Mouse (Mus musculus) midbrain, postnatal 0 days (tissue): Measurements from ENCODE around the gene Iqschfp. TPM values are rescaled to one million over a fixed set of nuclear protein-coding genes. Genes with fewer than 3 reads are reported as not detected.

Source experiments
- ATAC-seq: fragments of 200-750 bp; cut with Nextera tagmentation; 2 replicates; pipeline ENCODE4 v1.8.0; 2017; ENCODE audit warnings: moderate number of reproducible peaks, mild to moderate bottlenecking, moderate TSS enrichment, moderate library complexity; ENCODE audit not compliant: low FRiP score
- DNase-seq: peaks from one replicate; pipeline ENCODE4 v3.0.0-alpha.2; 2015; ENCODE audit warnings: low spot score
- H3K27ac ChIP-seq: fragments of 300-500 bp; sonication (generic); 2 replicates; pipeline ENCODE4 v1.5.1; 2014; ENCODE audit warnings: low read depth, mild to moderate bottlenecking, low read length, mixed read lengths
- H3K27me3 ChIP-seq: fragments of 300-500 bp; sonication (generic); 2 replicates; pipeline ENCODE4 v1.6.1; 2014; ENCODE audit warnings: low read length, control low read depth, mixed read lengths; ENCODE audit not compliant: insufficient read depth
- H3K36me3 ChIP-seq: fragments of 300-500 bp; sonication (generic); 2 replicates; pipeline ENCODE4 v1.6.1; 2014; ENCODE audit warnings: low read length, control low read depth, mixed read lengths; ENCODE audit not compliant: insufficient read depth
- H3K4me1 ChIP-seq: fragments of 300-500 bp; sonication (generic); 2 replicates; pipeline ENCODE4 v1.6.1; 2014; ENCODE audit warnings: mild to moderate bottlenecking, control low read depth, antibody characterized with exemption, low read length, mixed read lengths; ENCODE audit not compliant: insufficient read depth
- H3K4me2 ChIP-seq: fragments of 300-500 bp; sonication (generic); 2 replicates; pipeline ENCODE4 v1.6.1; 2014; ENCODE audit warnings: low read depth, mild to moderate bottlenecking, low read length, mixed read lengths; ENCODE audit not compliant: poor library complexity, severe bottlenecking
- H3K4me3 ChIP-seq: fragments of 300-500 bp; sonication (generic); 2 replicates; pipeline ENCODE4 v1.5.1; 2014; ENCODE audit warnings: low read depth, mild to moderate bottlenecking, low read length, moderate library complexity
- H3K9ac ChIP-seq: fragments of 300-500 bp; sonication (generic); replicated peaks from 2 replicates; pipeline ENCODE4 v1.6.1; 2014; ENCODE audit warnings: mild to moderate bottlenecking, low read length, moderate library complexity, mixed read lengths; ENCODE audit not compliant: poor library complexity, severe bottlenecking
- H3K9me3 ChIP-seq: fragments of 300-500 bp; sonication (generic); 2 replicates; pipeline ENCODE4 v1.6.1; 2016; ENCODE audit warnings: low read length, control low read depth
- CTCF ChIP-seq: IDR thresholded peaks from 2 replicates; pipeline ENCODE4 v1.5.1; 2016; ENCODE audit warnings: antibody characterized with exemption, mild to moderate bottlenecking
- WGBS: fragments of 180-500 bp; shearing (Covaris S2); extraction: QIAGEN DNeasy Blood & Tissue Kit; methylation state at CpG from one replicate; pipeline ENCODE4 v1.1.7; 2014; 5-methylcytosine and 5-hydroxymethylcytosine counted together
- polyA plus RNA-seq: library from polyadenylated mRNA; unstranded; fragments of >200 nt; fragmentation: Nextera tagmentation; extraction: Ambion mirVana; gene quantifications from 2 replicates; pipeline ENCODE4 v1.2.1, GENCODE M21; 2015
- total RNA-seq: library from RNA; depleted of rRNA; stranded (reverse); fragments of >200 nt; gene quantifications from 2 replicates; pipeline ENCODE4 v1.2.3, GENCODE M21; 2014

Gene Iqschfp
- total and polyA plus RNA-seq, 2 experiments from 2014 or later, result 4.5 to 5.7 TPM

DNA sequence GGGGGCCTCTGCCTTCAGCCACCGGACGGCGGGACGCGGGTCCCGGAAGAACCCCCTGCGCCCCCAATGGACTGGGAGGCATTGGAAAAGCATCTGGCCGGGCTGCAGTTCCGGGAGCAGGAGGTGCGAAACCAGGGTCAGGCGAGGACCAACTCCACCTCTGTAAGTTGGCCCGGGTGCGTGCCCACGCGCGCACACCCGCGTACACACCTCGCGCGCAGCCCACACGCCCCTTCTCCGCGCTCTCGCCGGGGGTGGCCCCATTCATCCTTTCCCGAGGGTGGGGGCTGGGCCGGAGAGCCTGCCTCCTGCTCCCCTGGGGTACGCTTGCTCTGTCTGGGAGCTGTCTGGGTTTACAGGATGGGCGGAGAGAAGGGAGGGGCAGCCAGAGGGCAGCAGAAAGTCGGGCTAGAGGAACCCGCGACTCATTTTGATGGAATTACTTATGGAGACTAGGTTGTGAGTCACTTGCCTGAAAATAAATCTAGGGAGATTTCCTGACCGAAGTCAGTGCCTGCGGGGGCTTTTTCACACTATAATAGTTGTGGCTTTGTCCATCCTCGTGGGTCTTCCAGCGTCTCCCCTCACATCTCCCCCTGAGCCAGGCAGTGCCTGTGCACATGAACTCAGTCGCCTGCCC lies 603.2 kb downstream of the Iqschfp start:
- ATAC-seq (peak; percentile 41), DNase-seq (peak; percentile 55)
- Histone ChIP-seq H3K27me3 (no peaks in the 10 kb centered on the region), H3K9me3 (no peaks in the 10 kb centered on the region), H3K9ac (peak overlapping the region; percentile 75), H3K4me2 (peak overlapping the region; percentile 97), H3K4me3 (peak overlapping the region; percentile 75), H3K36me3 (no peaks in the 10 kb centered on the region), H3K4me1 (0 out of 2 replicates have a peak, but pooled peaks cover 4% of the 10 kb centered on the region), H3K27ac (peak overlapping the region; percentile 32; the same call in 1 of the 2 replicates)
- 0% methylated on average over 36 of the region's 38 CpGs for WGBS
- TF ChIP-seq CTCF, result 0 out of 2 replicates have a peak, but pooled peaks have one; percentile 2

DNA sequence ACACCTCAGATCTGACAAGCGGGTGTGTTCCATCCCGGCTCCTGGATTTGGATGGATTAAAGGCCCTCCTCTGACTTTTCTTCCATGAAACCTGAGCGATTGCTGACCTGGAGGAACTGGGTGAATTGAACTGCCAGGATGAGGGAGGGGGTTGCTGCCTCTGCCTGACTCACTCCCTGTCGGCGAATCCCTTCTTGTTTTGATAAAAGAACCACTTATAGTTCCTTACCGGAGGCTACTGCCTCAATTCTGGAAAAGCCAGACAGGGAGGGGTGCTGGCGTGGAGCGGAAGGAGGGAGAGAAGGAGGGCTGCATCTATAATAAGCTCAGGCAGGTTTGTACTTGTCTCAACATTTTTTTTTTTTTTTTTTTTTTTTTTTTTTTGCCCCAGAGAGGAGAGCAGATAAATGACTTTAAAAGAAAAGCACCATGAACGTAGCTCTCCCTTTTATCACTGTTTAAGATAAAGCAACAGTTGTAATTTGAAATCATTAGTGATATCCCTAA lies 603.8 kb downstream of the Iqschfp start:
- peak; percentile 24 for DNase-seq
- no peak overlapping the region for H3K9ac ChIP-seq
- H3K9me3 ChIP-seq, result no peaks in the 10 kb centered on the region
- TF ChIP-seq CTCF, result no peak
- H3K36me3 ChIP-seq, result no peaks in the 10 kb centered on the region
- H3K4me2 ChIP-seq, result peak overlapping the region; percentile 97
- ATAC-seq, result peak; percentile 11; the same call in 1 of the 2 replicates
- 0 out of 2 replicates have a peak, but pooled peaks cover 4% of the 10 kb centered on the region for H3K4me1 ChIP-seq
- H3K27me3 ChIP-seq, result no peaks in the 10 kb centered on the region
- WGBS, result 2% methylated on average over 9 of the region's 9 CpGs
- peak overlapping the region; percentile 32; the same call in 1 of the 2 replicates for H3K27ac ChIP-seq
- H3K4me3 ChIP-seq, result peak overlapping the region; percentile 75

DNA sequence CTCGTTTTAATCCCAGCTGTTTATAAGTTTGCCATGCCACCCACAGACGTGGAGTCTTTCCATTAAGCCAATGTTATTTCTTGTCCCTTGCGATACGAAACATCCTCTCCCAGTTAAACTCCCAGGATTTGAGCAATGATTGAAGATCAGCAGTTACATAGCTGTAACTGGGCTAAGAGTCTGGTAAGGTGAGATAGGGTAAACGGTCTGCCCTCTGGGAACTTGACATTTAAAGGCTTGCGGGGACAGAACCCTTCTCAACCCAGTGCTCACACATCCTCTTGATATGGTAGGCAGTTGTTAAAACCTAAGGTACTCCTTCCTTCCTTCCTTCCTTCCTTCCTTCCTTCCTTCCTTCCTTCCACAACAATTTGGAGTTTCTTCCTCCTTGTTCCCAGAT lies 604.5 kb downstream of the Iqschfp start:
- TF ChIP-seq CTCF, result no peak
- 55% methylated on average over 6 of the region's 6 CpGs for WGBS
- no peaks in the 10 kb centered on the region for H3K36me3 ChIP-seq
- DNase-seq (no peak), ATAC-seq (no peak)
- no peak overlapping the region for H3K27ac ChIP-seq
- H3K9me3 ChIP-seq, result no peaks in the 10 kb centered on the region
- H3K4me1 ChIP-seq, result 0 out of 2 replicates have a peak, but pooled peaks cover 4% of the 10 kb centered on the region
- H3K4me2 ChIP-seq, result peak overlapping the region; percentile 97
- H3K27me3 ChIP-seq, result no peaks in the 10 kb centered on the region
- H3K4me3 ChIP-seq, result peak overlapping the region; percentile 75; the same call in 1 of the 2 replicates
- H3K9ac ChIP-seq, result no peak overlapping the region

DNA sequence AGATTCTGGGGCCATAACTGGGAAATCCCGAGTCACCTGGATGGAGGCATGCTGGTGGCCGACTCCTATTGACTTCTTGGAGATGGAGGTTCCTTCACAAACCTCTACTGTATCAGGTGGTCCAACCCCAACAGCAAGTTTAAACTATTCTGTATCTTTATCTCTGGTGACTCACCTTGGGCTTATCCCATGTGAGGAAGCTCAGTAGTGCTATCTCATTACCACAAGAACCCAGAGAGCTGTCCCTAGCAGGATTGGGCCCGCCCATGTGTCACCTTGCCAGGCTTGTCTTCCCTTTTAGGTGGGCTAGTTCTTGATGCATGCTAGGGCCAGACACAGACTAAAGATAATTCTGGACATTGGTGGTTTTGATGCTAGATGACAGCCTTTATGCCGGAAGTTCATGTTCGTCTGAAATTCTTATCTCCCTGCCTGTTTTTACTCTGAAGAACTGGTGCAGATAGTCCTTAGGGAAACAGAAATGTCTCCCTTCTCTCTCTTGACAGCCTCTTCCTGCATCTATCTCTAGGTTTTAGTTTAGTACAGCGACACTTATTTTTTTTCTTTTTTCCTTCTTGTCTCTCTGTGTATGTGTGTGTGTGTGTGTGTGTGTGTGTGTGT lies 607.6 kb downstream of the Iqschfp start:
- Histone ChIP-seq H3K27ac (no peak overlapping the region), H3K4me1 (no peaks in the 10 kb centered on the region), H3K9ac (no peak overlapping the region), H3K27me3 (no peaks in the 10 kb centered on the region), H3K4me2 (no peak overlapping the region), H3K9me3 (no peaks in the 10 kb centered on the region), H3K4me3 (no peak overlapping the region), H3K36me3 (no peaks in the 10 kb centered on the region)
- WGBS, result 84% methylated on average over 6 of the region's 6 CpGs
- TF ChIP-seq CTCF, result no peak
- DNase-seq (no peak), ATAC-seq (no peak)

DNA sequence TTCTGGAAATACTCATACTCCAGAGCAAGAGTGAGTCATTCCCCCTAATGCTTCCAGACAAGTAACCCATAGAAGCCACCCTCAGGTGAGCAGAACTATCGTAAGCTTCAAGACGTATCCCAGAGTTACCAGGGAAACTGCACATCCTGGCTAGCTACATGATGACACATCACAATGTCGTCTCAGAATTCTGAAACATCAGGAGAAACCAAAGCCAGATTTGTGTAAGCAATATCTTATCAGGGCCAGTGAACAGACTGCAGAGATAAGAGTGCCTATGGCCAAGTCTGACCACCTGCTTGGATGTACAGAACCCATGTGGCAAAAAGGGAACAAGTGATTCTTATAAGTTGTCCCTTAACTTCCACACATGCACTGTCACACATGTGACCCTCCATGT lies 612.8 kb downstream of the Iqschfp start:
- H3K9ac ChIP-seq, result no peak overlapping the region
- ATAC-seq (no peak), DNase-seq (no peak)
- no peak overlapping the region for H3K4me2 ChIP-seq
- TF ChIP-seq CTCF, result no peak
- no peak overlapping the region for H3K4me3 ChIP-seq
- no peaks in the 10 kb centered on the region for H3K36me3 ChIP-seq
- H3K27me3 ChIP-seq, result no peaks in the 10 kb centered on the region
- no peak overlapping the region for H3K27ac ChIP-seq
- H3K4me1 ChIP-seq, result no peaks in the 10 kb centered on the region
- WGBS, result 79% methylated on average over 3 of the region's 3 CpGs
- H3K9me3 ChIP-seq, result no peaks in the 10 kb centered on the region

DNA sequence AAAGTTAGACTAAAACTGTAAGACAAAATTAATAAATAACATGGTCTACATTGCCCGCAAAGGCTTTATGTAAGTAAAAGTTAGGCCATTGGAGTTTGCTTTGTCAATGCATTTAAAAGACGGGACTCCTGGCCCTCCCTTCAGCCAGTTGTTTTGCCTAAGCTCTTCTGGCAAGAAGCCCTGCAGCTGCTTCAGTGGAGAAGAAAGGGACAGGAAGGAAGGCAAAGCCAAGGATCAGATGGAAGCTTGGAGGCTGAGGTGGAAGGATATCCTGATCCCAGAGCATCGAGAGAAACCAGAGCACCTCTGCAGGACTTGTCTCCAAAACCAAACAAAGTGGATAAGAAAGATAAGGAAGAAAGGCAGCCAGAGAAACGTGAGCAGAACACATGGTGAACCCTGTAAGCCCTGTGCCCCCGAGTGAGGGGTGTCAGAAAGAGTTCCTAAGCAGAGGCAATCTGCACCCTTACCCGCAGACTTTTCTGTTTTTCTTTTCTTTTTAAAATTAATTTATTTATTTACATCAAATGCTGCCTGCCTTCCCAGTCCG lies 614.8 kb downstream of the Iqschfp start:
- H3K36me3 ChIP-seq, result no peaks in the 10 kb centered on the region
- no peaks in the 10 kb centered on the region for H3K9me3 ChIP-seq
- ATAC-seq, result no peak
- TF ChIP-seq CTCF, result no peak
- H3K27me3 ChIP-seq, result no peaks in the 10 kb centered on the region
- no peak overlapping the region for H3K4me3 ChIP-seq
- no peak overlapping the region for H3K27ac ChIP-seq
- 67% methylated on average over 7 of the region's 7 CpGs for WGBS
- H3K4me2 ChIP-seq, result no peak overlapping the region
- DNase-seq, result no peak
- H3K9ac ChIP-seq, result no peak overlapping the region
- H3K4me1 ChIP-seq, result no peaks in the 10 kb centered on the region
